Mouse (Mus musculus) macrophage (primary cell): ENCODE results near the gene Mmp14. TPM values are rescaled to one million over a fixed set of nuclear protein-coding genes. Genes with fewer than 3 reads are reported as not detected.
A peak's percentile ranks its signal among the peaks of the same experiment; 100 is the strongest.

Experiments used
- H3K27ac ChIP-seq: fragments of 350-480 bp; formaldehyde crosslinking; 2 replicates; pipeline ENCODE4 v1.9.0; 2021
- H3K36me3 ChIP-seq: fragments of 350-480 bp; formaldehyde crosslinking; 2 replicates; pipeline ENCODE4 v1.9.0; 2021; ENCODE audit errors: inconsistent target
- H3K4me3 ChIP-seq: fragments of 350-480 bp; formaldehyde crosslinking; 2 replicates; pipeline ENCODE4 v1.9.0; 2021; ENCODE audit errors: inconsistent target
- H3K79me2 ChIP-seq: fragments of 350-480 bp; formaldehyde crosslinking; 2 replicates; pipeline ENCODE4 v1.9.0; 2021; ENCODE audit errors: inconsistent target
- WGBS: methylation state at CpG from one replicate; pipeline ENCODE4 v1.1.7; 2026; ENCODE audit warnings: inconsistent platforms; ENCODE audit not compliant: missing documents; 5-methylcytosine and 5-hydroxymethylcytosine counted together
- polyA plus RNA-seq: library from polyadenylated mRNA; stranded (reverse); fragments of 250-400 nt; gene quantifications from 3 replicates; pipeline ENCODE4 v1.2.4, GENCODE M21; 2018; ENCODE audit warnings: inconsistent platforms

Gene Mmp14
- polyA plus RNA-seq, 1 experiment from 2014 or later: 25.0 TPM

- H3K27ac ChIP-seq: no peak overlapping the region
- H3K79me2 ChIP-seq: no peaks in the 10 kb centered on the region
- H3K36me3 ChIP-seq: peaks cover 6% of the 10 kb centered on the region; the same call in 1 of the 2 replicates
- no peak overlapping the region for H3K4me3 ChIP-seq
- WGBS: 71% methylated on average over 1 of the region's 1 CpGs
Observed at GRCm38 (mm10) chr14:54424634-54425033, 6.8 kb upstream of the Mmp14 start.

- WGBS: 100% methylated on average over 1 of the region's 1 CpGs
- H3K4me3 ChIP-seq: no peak overlapping the region
- no peak overlapping the region for H3K27ac ChIP-seq
Observed at GRCm38 (mm10) chr14:54425540-54425939, 5.9 kb upstream of the Mmp14 start.

GRCm38 (mm10) chr14:54426003-54426688 is 5.3 kb upstream of the Mmp14 start:
- H3K27ac ChIP-seq: peak overlapping the region; percentile 82
- peak overlapping the region; percentile 46 for H3K4me3 ChIP-seq
- peaks cover 6% of the 10 kb centered on the region; the same call in 1 of the 2 replicates for H3K36me3 ChIP-seq
- WGBS: 26% methylated on average over 14 of the region's 14 CpGs
- no peaks in the 10 kb centered on the region for H3K79me2 ChIP-seq

More at GRCm38 (mm10) chr14:54425540-54425939, 5.9 kb upstream of the Mmp14 start:
- Histone ChIP-seq H3K36me3 (peaks cover 6% of the 10 kb centered on the region; the same call in 1 of the 2 replicates), H3K79me2 (no peaks in the 10 kb centered on the region)

GRCm38 (mm10) chr14:54426689-54427398 is 4.6 kb upstream of the Mmp14 start, which contains the start of gene Mrpl52:
TSS of gene Mrpl52 (plus strand) at chr14:54426909.
- H3K4me3 ChIP-seq: peak within 1 kb of the TSS; percentile 46
- WGBS: under 1% methylated on average over 48 of the region's 48 CpGs
- H3K27ac ChIP-seq: peak within 1 kb of the TSS; percentile 82
- H3K79me2 ChIP-seq: no peaks in the 10 kb centered on the region
- peaks cover 6% of the 10 kb centered on the region; the same call in 1 of the 2 replicates for H3K36me3 ChIP-seq

- Histone ChIP-seq H3K27ac (no peak overlapping the region), H3K79me2 (no peaks in the 10 kb centered on the region; the same call in 1 of the 2 replicates), H3K4me3 (no peak overlapping the region), H3K36me3 (peaks cover 6% of the 10 kb centered on the region; the same call in 1 of the 2 replicates)
- 83% methylated on average over 7 of the region's 7 CpGs for WGBS
Observed at GRCm38 (mm10) chr14:54427696-54428095, 3.7 kb upstream of the Mmp14 start.

- no peaks in the 10 kb centered on the region; the same call in 1 of the 2 replicates for H3K79me2 ChIP-seq
- H3K4me3 ChIP-seq: no peak overlapping the region
- no peak overlapping the region for H3K27ac ChIP-seq
- H3K36me3 ChIP-seq: peaks cover 6% of the 10 kb centered on the region; the same call in 1 of the 2 replicates
- WGBS: 92% methylated on average over 5 of the region's 5 CpGs
Observed at GRCm38 (mm10) chr14:54428421-54428820, 3.0 kb upstream of the Mmp14 start.

- H3K4me3 ChIP-seq: no peak overlapping the region
- H3K27ac ChIP-seq: no peak overlapping the region
- H3K36me3 ChIP-seq: peaks cover 6% of the 10 kb centered on the region; the same call in 1 of the 2 replicates
- H3K79me2 ChIP-seq: no peaks in the 10 kb centered on the region; the same call in 1 of the 2 replicates
- WGBS: 89% methylated on average over 7 of the region's 7 CpGs
Observed at GRCm38 (mm10) chr14:54429332-54430093, 1.9 kb upstream of the Mmp14 start.

- Histone ChIP-seq H3K79me2 (no peaks in the 10 kb centered on the region; the same call in 1 of the 2 replicates), H3K4me3 (no peak overlapping the region), H3K36me3 (peaks cover 6% of the 10 kb centered on the region; the same call in 1 of the 2 replicates), H3K27ac (no peak overlapping the region)
- WGBS: 83% methylated on average over 18 of the region's 18 CpGs
Observed at GRCm38 (mm10) chr14:54430406-54431145, 836 bp upstream of the Mmp14 start.

GRCm38 (mm10) chr14:54432078-54432836 is 845 bp downstream of the Mmp14 start:
- H3K36me3 ChIP-seq: peaks cover 6% of the 10 kb centered on the region; the same call in 1 of the 2 replicates
- WGBS: 34% methylated on average over 49 of the region's 54 CpGs
- no peak overlapping the region for H3K4me3 ChIP-seq
- H3K27ac ChIP-seq: no peak overlapping the region
- no peaks in the 10 kb centered on the region; the same call in 1 of the 2 replicates for H3K79me2 ChIP-seq

- Histone ChIP-seq H3K4me3 (no peak overlapping the region), H3K79me2 (no peaks in the 10 kb centered on the region; the same call in 1 of the 2 replicates), H3K27ac (no peak overlapping the region), H3K36me3 (peaks cover 6% of the 10 kb centered on the region; the same call in 1 of the 2 replicates)
- WGBS: 46% methylated on average over 14 of the region's 17 CpGs
Observed at GRCm38 (mm10) chr14:54432837-54433830, 1.7 kb downstream of the Mmp14 start.

- 65% methylated on average over 12 of the region's 12 CpGs for WGBS
- H3K4me3 ChIP-seq: no peak overlapping the region
Observed at GRCm38 (mm10) chr14:54433941-54434531, 2.6 kb downstream of the Mmp14 start.

More at GRCm38 (mm10) chr14:54433941-54434531, 2.6 kb downstream of the Mmp14 start:
- no peak overlapping the region for H3K27ac ChIP-seq
- no peaks in the 10 kb centered on the region; the same call in 1 of the 2 replicates for H3K79me2 ChIP-seq
- H3K36me3 ChIP-seq: peaks cover 6% of the 10 kb centered on the region; the same call in 1 of the 2 replicates
